Mouse (Mus musculus) CH12.LX (cell line): ENCODE measurements around the gene Lactbl1. TPM values are rescaled to one million over a fixed set of nuclear protein-coding genes. Genes with fewer than 3 reads are reported as not detected.

Experiments used
- DNase-seq: peaks from one replicate; pipeline ENCODE4 v3.0.0-alpha.2; 2013; ENCODE audit errors: extremely low read depth
- H3K27ac ChIP-seq: 2 replicates; pipeline ENCODE4 v1.5.1; 2012; ENCODE audit warnings: low read depth, mild to moderate bottlenecking, control low read depth, moderate library complexity; ENCODE audit not compliant: insufficient read depth
- H3K27me3 ChIP-seq: replicated peaks from 2 replicates; pipeline ENCODE3; 2012; ENCODE audit warnings: inconsistent platforms
- H3K36me3 ChIP-seq, 2 experiments: replicated peaks in 1 of 2; 2 replicates each; pipeline versions ENCODE3 to v1.6.1; 2012; ENCODE audit warnings: inconsistent platforms in 1 of 2, low read length in 1 of 2, mild to moderate bottlenecking in 1 of 2, mixed read lengths in 1 of 2, moderate library complexity in 1 of 2; ENCODE audit not compliant: control insufficient read depth in 1 of 2, insufficient read depth in 1 of 2
- H3K4me1 ChIP-seq, 2 experiments: 2 replicates each; pipeline ENCODE4 v1.6.1; 2012; ENCODE audit warnings: inconsistent platforms in 1 of 2, moderate library complexity in 1 of 2; ENCODE audit not compliant: insufficient read depth in 2 of 2, control insufficient read depth in 1 of 2
- H3K4me2 ChIP-seq: 2 replicates; pipeline ENCODE4 v1.6.1; 2012; ENCODE audit warnings: low read depth, mild to moderate bottlenecking, control low read depth; ENCODE audit not compliant: poor library complexity, insufficient read depth, severe bottlenecking
- H3K4me3 ChIP-seq, 3 experiments: fragments of 150-350 bp in 1 of 3; sonication (generic) in 1 of 3; replicated peaks in 1 of 3; 2 replicates each; pipeline versions ENCODE3 to v1.5.1; 2011 to 2012; ENCODE audit warnings: low read depth in 2 of 3, low read length in 2 of 3, mild to moderate bottlenecking in 2 of 3, moderate library complexity in 2 of 3, control low read depth in 1 of 3, improper control_type of control experiment in 1 of 3, inconsistent platforms in 1 of 3, mixed read lengths in 1 of 3; ENCODE audit not compliant: poor library complexity in 1 of 3
- H3K79me2 ChIP-seq: replicated peaks from 2 replicates; pipeline ENCODE4 v1.6.1; 2012; ENCODE audit warnings: mild to moderate bottlenecking, moderate library complexity; ENCODE audit not compliant: control insufficient read depth, poor library complexity, insufficient read depth, severe bottlenecking; ENCODE audit errors: extremely low read depth
- H3K9ac ChIP-seq: 2 replicates; pipeline ENCODE4 v1.6.1; 2012; ENCODE audit warnings: low read depth, mild to moderate bottlenecking, control low read depth, moderate library complexity; ENCODE audit not compliant: insufficient read depth
- H3K9me3 ChIP-seq: replicated peaks from 2 replicates; pipeline ENCODE3; 2012; ENCODE audit warnings: low read length, inconsistent platforms, mixed read lengths
- BHLHE40 ChIP-seq: IDR thresholded peaks from 2 replicates; pipeline ENCODE4 v1.6.1; 2011; ENCODE audit warnings: mild to moderate bottlenecking, low read depth, low read length, improper control_type of control experiment
- CHD1 ChIP-seq: IDR thresholded peaks from 2 replicates; pipeline ENCODE4 v1.6.1; 2012; ENCODE audit warnings: low read depth, low read length, improper control_type of control experiment, inconsistent platforms
- E2F4 ChIP-seq: IDR thresholded peaks from 2 replicates; pipeline ENCODE4 v1.6.1; 2011; ENCODE audit warnings: low read depth, low read length, improper control_type of control experiment; ENCODE audit not compliant: insufficient replicate concordance
- ETS1 ChIP-seq: conservative IDR thresholded peaks from 2 replicates; pipeline ENCODE4 v1.6.1; 2012; ENCODE audit warnings: low read depth, mild to moderate bottlenecking, inconsistent platforms, low read length, improper control_type of control experiment, moderate library complexity
- GABPA ChIP-seq: IDR thresholded peaks from 2 replicates; pipeline ENCODE4 v1.6.1; 2012; ENCODE audit warnings: low read depth, low read length, improper control_type of control experiment, inconsistent platforms; ENCODE audit not compliant: insufficient replicate concordance
- HCFC1 ChIP-seq: IDR thresholded peaks from 2 replicates; pipeline ENCODE4 v1.6.1; 2012; ENCODE audit warnings: low read depth, mild to moderate bottlenecking, inconsistent platforms, low read length, improper control_type of control experiment
- JUN ChIP-seq: IDR thresholded peaks from 2 replicates; pipeline ENCODE4 v1.6.1; 2011; ENCODE audit warnings: low read depth, mild to moderate bottlenecking, low read length, improper control_type of control experiment, moderate library complexity; ENCODE audit not compliant: insufficient read depth
- MAFK ChIP-seq: IDR thresholded peaks from 2 replicates; pipeline ENCODE4 v1.6.1; 2011; ENCODE audit warnings: low read length, improper control_type of control experiment; ENCODE audit not compliant: insufficient replicate concordance
- MAX ChIP-seq: IDR thresholded peaks from 2 replicates; pipeline ENCODE4 v1.6.1; 2011; ENCODE audit warnings: low read length, improper control_type of control experiment
- MXI1 ChIP-seq: IDR thresholded peaks from 2 replicates; pipeline ENCODE4 v1.6.1; 2011; ENCODE audit warnings: mild to moderate bottlenecking, low read depth, low read length, improper control_type of control experiment
- MYC ChIP-seq: IDR thresholded peaks from 2 replicates; pipeline ENCODE4 v1.6.1; 2011; ENCODE audit warnings: low read depth, mild to moderate bottlenecking, improper control_type of control experiment, low read length
- NELFE ChIP-seq: IDR thresholded peaks from 2 replicates; pipeline ENCODE4 v1.6.1; 2011; ENCODE audit warnings: low read depth, low read length, improper control_type of control experiment
- NRF1 ChIP-seq: IDR thresholded peaks from 2 replicates; pipeline ENCODE4 v1.6.1; 2014; ENCODE audit warnings: low read depth, mild to moderate bottlenecking, inconsistent platforms, low read length, improper control_type of control experiment, moderate library complexity
- PAX5 ChIP-seq: IDR thresholded peaks from 2 replicates; pipeline ENCODE4 v1.6.1; 2012; ENCODE audit warnings: low read length, inconsistent platforms, mixed read lengths
- POLR2AphosphoS2 ChIP-seq: IDR thresholded peaks from 2 replicates; pipeline ENCODE4 v1.6.1; 2011; ENCODE audit warnings: low read depth, low read length, improper control_type of control experiment
- RAD21 ChIP-seq: IDR thresholded peaks from 2 replicates; pipeline ENCODE4 v1.6.1; 2011; ENCODE audit warnings: low read depth, mild to moderate bottlenecking, low read length, improper control_type of control experiment, moderate library complexity
- RCOR1 ChIP-seq: conservative IDR thresholded peaks from 2 replicates; pipeline ENCODE4 v1.6.1; 2012; ENCODE audit warnings: low read depth, mild to moderate bottlenecking, inconsistent platforms, low read length, improper control_type of control experiment
- TBP ChIP-seq: conservative IDR thresholded peaks from 2 replicates; pipeline ENCODE4 v1.6.1; 2011; ENCODE audit warnings: low read depth, low read length, improper control_type of control experiment
- TCF12 ChIP-seq: IDR thresholded peaks from 2 replicates; pipeline ENCODE4 v1.6.1; 2014; ENCODE audit warnings: low read depth, mild to moderate bottlenecking, inconsistent platforms, low read length, improper control_type of control experiment
- UBTF ChIP-seq: IDR thresholded peaks from 2 replicates; pipeline ENCODE4 v1.6.1; 2012; ENCODE audit warnings: low read depth, mild to moderate bottlenecking, inconsistent platforms, low read length, improper control_type of control experiment, moderate library complexity
- ZC3H11A ChIP-seq: IDR thresholded peaks from 2 replicates; pipeline ENCODE4 v1.6.1; 2012; ENCODE audit warnings: low read depth, mild to moderate bottlenecking, inconsistent platforms, low read length, improper control_type of control experiment
- ZNF384 ChIP-seq: IDR thresholded peaks from 2 replicates; pipeline ENCODE4 v1.6.1; 2012; ENCODE audit warnings: low read depth, low read length, improper control_type of control experiment, inconsistent platforms
- dilution Hi-C: fragments of 300-500 bp; cut with MboI; formaldehyde crosslinking; loops from 2 replicates; pipeline ENCODE4 v1.14.3; 2020; ENCODE audit warnings: low sequenced_read_pairs; ENCODE audit not compliant: extremely low pct_unique_long_range_greater_than_20kb, extremely low pct_ligation_motif_present
- in situ Hi-C: fragments of 300-500 bp; cut with MboI; formaldehyde crosslinking; loops from 3 replicates; pipeline ENCODE4 v1.14.3; 2019; ENCODE audit warnings: low sequenced_read_pairs, low pct_ligation_motif_present, low pct_unique_long_range_greater_than_20kb, mixed read lengths
- polyA plus RNA-seq: library from polyadenylated mRNA; unstranded; fragments of >175 nt; gene quantifications from 2 replicates; pipeline ENCODE4 v1.2.1, GENCODE M21; 2012; ENCODE audit warnings: low read depth; ENCODE audit not compliant: insufficient read length
- total RNA-seq, 2 experiments: library from RNA; depleted of rRNA; stranded (reverse); fragments of 300-350 nt in 1 of 2; fragments of >200 nt in 1 of 2; gene quantifications; 2 replicates each; pipeline ENCODE4 v1.2.3; 2012 to 2014

Gene Lactbl1
- total and polyA plus RNA-seq, 3 experiments, result not detected

DNA sequence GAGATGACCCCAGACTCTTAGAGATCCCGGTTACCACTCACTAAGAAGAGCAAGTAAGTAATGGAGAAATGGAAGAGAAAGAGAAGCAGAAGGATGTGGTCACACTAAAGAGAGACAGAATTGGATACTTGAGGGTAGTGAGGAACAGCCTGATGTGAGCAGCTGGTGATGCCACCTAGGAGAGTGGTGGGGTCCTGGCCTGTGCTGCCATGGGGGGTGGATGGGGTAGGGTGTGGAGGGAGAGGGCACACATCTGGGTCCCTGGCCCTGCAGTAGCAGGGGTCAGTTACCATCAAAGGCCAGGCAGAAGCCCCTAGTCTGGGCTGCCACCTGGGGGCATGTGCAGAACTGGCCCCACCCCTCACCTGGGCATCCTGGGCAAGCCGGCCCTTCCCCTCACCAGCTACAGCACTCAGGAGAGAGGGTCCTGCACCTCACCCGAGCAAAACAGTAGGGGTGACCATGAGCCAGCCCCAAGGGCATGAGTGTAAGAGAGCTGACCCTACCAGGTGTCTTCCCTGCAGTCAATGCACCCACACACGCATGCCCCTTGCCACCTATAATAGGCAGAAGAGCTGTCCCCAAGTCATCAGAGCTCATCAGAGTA is 35.1 kb upstream of the Lactbl1 start:
- dilution Hi-C loops (no loop called here), in situ Hi-C loops (no loop called here)
- no peak overlapping the region for H3K27ac ChIP-seq
- no peak overlapping the region for H3K4me3 ChIP-seq
- H3K4me1 ChIP-seq, result peaks cover 0 to 17% of the 10 kb centered on the region in 2 experiments; a peak in 3 of 4 replicates
- no peak for DNase-seq
- no peaks in the 10 kb centered on the region for H3K27me3 ChIP-seq
- no peak for TF ChIP-seq MAFK
- no peak for TF ChIP-seq RCOR1
- TF ChIP-seq PAX5, result no peak
- TF ChIP-seq NRF1, result no peak
- no peak for TF ChIP-seq TCF12
- peaks cover 6 to 53% of the 10 kb centered on the region in 2 experiments for H3K36me3 ChIP-seq
- H3K4me2 ChIP-seq, result no peak overlapping the region
- peaks cover 23% of the 10 kb centered on the region for H3K79me2 ChIP-seq
- H3K9me3 ChIP-seq, result no peaks in the 10 kb centered on the region
- no peak overlapping the region for H3K9ac ChIP-seq

DNA sequence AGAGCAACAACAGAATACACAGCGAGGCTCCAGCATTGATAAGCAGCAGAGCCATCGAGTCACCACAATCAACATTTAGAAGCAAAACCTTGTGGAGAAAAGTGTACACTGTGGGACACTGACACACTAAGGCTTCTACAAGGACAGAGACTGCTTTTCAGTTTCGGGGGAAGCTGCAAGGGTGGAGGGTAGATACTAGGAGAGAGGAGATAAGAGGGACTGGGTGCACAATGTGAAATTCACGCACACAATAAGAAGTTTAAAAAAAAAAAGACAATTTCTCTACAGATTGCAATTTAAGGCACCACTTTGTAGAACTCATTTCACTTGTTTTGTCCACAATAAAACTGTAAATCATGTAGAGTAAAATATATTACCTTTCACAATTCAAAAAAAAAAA is 34.4 kb upstream of the Lactbl1 start:
- in situ Hi-C loops, result no loop called here
- H3K4me1 ChIP-seq, result peaks cover 0 to 21% of the 10 kb centered on the region in 2 experiments; a peak in 3 of 4 replicates
- no peak overlapping the region for H3K4me3 ChIP-seq
- DNase-seq, result no peak
- no peaks in the 10 kb centered on the region for H3K27me3 ChIP-seq
- dilution Hi-C loops, result no loop called here
- H3K9ac ChIP-seq, result no peak overlapping the region
- peaks cover 6 to 56% of the 10 kb centered on the region in 2 experiments for H3K36me3 ChIP-seq
- no peaks in the 10 kb centered on the region for H3K9me3 ChIP-seq
- H3K79me2 ChIP-seq, result peaks cover 23% of the 10 kb centered on the region
- H3K4me2 ChIP-seq, result no peak overlapping the region
- no peak overlapping the region for H3K27ac ChIP-seq
- TF ChIP-seq MYC (no peak), BHLHE40 (no peak), E2F4 (no peak), ETS1 (no peak), MAX (no peak), CHD1 (no peak), JUN (no peak), GABPA (no peak), POLR2AphosphoS2 (no peak), TCF12 (no peak), RCOR1 (no peak), ZC3H11A (no peak), RAD21 (no peak), HCFC1 (no peak), TBP (no peak), UBTF (no peak), PAX5 (no peak), ZNF384 (no peak), MXI1 (no peak), NELFE (no peak)
- TF ChIP-seq, all 38 proteins: peak for 0
